Mouse (Mus musculus) G1E-ER4 (cell line): ENCODE results near the gene Dnajb2. TPM values are rescaled to one million over a fixed set of nuclear protein-coding genes. Genes with fewer than 3 reads are reported as not detected.

ENCODE experiments used
- GATA1 ChIP-seq: IDR thresholded peaks from one replicate; pipeline ENCODE4 v1.8.0; 2012; ENCODE audit warnings: low read length, inconsistent platforms
- polyA plus RNA-seq: library from polyadenylated mRNA; stranded (reverse); fragments of >175 nt; gene quantifications from 2 replicates; pipeline ENCODE4 v1.2.3, GENCODE M21; 2012

Dnajb2 gene
- 11.3 and 14.7 TPM in 2 replicates for polyA plus RNA-seq

DNA sequence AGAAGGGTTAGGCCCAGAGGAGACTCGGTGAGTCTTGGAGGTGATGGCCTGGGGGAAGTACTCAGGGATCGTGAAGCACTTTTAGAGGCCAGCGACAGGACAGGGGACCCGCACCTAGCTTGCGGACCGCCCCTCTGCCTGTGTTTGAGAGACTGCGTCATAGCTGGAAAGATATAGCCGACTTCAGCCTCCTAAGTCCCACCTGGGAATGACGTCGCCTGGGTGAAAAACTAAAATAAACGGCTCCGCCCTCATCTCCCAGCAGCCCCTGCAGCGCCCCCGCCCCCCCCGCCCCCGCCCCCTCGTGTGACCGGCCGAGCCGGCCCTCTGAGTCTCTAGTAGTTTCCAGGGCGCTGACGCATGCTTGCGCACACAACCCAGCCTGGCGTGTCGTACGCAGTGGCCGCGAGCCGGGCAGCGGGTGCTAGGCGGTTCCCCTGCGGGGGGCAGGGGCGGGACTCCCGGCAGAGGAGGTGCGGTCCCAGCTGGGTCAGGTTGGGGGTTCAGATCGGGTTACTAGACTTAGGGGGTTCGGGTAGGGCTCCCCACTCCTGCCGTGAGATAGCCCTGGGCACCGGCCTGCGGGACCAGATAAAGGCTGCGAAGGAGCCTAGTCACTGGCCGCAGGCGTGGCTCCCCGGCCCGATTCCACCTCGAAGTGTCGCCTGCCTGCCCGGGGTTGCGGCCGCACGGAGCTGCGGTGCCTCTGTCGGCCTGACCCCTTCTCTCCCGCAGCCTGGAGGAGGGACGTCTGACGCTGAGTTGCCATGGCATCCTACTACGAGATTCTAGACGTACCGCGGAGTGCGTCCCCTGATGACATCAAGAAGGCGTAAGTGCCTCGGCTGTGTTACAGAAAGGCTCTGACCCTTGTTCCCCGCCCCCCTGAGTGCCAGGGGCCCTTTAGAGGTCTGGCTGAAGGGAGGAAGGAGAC, at the start of gene Dnajb2:
TSS of gene Dnajb2 (plus strand) at position 290 of the 934 bp plus-strand sequence.
- no peak for TF ChIP-seq GATA1

DNA sequence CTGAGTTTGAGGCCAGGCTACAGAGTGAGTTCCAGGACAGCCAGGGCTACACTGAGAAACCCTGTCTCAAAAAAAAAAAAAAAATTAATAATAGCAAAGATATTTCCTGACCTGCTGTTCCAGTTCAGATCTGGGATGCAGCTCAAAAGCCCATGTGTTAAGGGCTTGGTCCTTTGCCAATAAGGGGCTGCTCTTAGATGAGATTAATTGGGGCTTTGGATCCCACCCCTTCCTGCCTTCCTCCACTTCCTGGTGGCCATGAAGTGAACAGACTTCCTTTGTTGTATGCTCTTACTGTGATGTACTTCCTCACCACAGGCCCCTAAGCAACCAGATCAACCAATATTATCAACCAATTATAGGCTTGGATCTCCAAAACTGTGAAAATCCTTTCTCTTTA, 49.1 kb upstream of the Dnajb2 start:
- TF ChIP-seq GATA1 = no peak

DNA sequence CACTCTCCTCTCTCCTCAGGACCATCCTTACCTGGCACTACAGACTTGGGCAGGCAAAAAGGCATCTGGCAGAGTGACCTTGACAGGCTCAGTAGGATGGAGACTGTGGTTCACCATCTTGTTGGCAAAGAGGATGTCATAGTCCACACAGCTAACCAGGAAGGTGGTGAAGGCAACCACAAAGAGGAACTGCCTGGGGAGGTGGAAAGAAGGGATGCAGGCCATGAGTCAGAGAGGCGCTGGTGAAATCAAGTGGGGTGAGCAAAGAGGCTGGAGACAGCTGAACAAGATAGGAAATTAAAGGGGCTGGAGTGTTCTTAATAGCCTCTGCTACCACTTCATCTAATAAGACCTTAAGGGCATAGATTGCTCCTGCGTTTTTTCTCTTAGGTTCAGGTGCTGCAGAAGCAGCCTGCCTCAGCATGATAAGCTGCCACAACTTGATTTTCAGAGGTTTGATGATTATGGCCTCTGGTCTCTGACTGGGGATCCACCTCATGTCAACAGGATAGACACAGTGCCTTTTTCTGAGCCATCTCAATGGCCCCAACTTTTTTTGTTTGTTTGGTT, 48.2 kb upstream of the Dnajb2 start:
- no peak for TF ChIP-seq GATA1

DNA sequence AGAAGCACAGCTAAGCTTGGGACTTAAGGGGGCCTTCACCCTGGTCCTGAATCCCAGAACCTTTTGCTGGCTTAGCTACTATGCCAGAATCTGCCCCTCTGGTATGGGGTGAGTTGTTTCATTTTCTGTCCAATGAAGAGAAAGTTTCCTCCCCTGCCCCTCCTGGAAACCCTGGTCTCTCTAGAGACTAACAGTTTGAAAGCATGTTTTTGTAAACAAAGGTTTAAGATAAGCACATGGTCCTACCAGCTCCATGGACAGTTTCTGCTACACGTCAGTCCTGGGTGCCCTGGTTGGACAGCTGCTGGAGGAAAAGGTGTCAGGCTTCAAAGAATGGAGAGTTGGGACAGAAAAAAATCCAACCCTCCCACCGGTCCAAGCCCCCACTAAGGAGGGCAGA, 45.6 kb upstream of the Dnajb2 start:
- no peak for TF ChIP-seq GATA1

DNA sequence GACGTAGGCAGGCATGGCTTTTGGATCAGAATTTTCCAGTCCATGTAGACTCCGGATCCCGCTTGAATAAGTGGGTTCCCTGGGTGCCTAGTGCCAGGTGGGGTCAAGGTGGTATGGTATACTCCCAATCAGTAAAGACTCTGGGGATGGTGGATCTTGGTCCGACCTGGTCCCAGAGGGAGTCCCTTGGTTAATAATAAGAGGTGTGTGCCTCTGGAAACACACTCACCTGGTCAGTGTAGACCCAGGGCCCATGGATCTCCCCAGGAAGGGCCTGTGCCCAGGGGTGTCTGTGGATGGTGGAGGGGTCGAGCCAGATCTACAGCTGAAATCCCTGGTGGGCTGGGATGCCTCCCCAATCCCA, 45.0 kb upstream of the Dnajb2 start:
- no peak for TF ChIP-seq GATA1

DNA sequence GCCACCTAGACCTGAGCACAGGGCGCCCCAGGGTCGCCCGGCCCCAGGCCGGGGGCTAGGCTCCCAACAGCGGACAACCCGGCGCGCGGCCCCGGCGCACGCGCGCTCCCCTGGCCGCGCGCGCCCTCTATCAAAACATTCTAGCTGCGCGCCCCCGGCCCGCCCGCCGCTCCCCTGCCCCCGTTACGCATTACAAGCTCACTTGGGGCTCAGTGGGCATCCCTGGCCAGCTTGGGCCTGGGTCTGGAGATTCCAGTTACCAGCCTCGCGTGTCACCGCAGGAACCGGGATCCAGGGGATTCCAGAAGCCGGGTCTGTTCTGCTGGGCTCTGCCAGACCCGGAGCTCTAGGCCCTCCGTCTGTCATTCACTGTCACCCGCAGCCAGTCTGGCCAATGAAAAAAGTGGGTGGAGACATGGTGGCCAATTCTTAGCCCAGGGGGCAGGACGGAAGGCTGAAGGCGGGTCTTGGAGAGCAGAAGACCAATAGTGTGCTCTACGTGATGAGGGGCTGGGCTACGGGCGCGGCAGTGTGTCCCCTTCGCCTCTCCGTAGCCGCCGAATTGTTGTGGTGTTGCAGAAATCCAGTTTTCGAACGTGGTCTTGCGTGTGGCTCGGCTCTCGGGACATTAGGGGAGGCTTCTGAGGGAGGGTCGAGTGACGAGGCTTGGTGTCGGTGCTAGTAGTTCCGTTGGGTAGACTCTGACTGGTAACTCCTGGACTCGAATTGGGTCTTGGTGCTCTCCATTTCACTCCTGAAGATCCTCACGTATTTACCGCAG, 44.4 kb upstream of the Dnajb2 start, which contains the start of the genes Ankzf1 and Atg9a:
TSS of gene Ankzf1 (plus strand) at position 530 of the 781 bp plus-strand sequence.
TSS of gene Atg9a (minus strand) at position 575 of the 781 bp plus-strand sequence.
- no peak for TF ChIP-seq GATA1

DNA sequence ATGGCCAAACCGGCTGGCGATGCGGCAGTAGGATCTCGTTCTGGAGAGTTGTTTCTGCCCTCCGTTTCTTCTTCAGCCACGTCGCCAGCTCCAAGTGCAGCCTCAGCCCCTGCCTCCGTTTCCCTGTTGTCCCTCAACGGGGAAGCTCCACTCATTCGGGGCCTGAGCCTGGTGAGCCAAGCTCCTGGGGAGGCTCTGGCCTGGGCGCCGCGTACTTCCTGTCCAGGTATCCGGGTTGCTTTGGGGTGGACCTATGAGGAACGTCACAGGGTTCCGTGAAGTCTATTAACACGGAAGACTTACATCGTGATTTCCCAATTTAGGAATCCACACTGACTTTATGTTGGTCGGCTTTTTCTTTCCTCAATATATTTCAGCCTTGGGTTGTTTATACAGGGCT, 43.8 kb upstream of the Dnajb2 start:
- no peak for TF ChIP-seq GATA1

DNA sequence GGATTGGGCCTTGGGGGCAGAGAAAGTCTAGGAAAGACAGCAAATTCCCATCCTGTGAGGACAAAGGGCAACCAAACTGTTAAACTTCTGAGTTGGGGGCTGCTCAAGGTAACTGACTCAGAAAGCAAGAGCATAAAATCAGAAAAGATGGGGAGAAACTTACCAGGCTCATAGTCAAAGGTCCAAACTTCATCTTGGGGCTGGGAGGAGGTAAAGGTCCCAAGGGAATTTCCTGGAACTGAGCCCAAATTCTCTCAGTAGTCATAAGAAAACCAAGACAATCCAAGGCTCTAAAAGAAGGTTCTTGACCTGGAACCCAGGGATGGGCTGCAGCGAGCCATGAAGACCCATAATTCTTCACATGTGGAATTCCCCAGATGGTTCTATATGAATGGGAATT, 35.0 kb upstream of the Dnajb2 start:
- TF ChIP-seq GATA1 = no peak

DNA sequence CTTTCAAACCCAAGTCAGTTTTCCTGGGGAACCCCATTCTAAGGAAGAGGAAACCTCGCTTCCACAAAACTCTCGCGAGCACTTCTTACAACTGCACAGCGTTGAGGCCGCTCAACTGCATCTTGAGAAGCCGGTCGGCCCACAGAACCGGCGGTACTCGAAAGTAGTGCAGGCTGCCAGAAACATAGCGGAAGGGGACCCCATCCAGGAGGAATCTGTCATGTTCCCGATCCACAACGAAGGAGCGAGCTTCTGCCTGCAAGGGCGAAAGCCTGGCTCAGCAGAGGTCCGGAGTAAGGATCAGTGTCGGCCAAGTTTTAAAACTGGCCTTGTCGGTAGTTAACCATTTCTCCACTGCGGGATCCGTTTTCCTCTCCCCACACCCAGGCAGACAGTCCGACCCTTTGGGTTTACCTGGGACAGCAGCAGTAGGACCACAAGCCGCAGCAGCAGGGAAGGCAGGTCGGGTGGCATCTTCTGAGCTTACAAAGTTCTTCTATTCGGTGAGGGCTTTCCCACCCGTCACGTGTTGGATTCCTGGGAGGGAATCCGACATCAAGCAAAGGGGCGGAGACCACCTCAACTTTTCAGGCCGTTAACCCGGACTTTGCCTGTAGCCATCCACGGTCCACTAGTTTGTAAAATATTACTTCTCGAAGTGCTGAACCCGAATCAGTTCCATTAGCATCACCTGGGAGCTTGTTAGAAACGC, 27.1 kb upstream of the Dnajb2 start:
- no peak for TF ChIP-seq GATA1

DNA sequence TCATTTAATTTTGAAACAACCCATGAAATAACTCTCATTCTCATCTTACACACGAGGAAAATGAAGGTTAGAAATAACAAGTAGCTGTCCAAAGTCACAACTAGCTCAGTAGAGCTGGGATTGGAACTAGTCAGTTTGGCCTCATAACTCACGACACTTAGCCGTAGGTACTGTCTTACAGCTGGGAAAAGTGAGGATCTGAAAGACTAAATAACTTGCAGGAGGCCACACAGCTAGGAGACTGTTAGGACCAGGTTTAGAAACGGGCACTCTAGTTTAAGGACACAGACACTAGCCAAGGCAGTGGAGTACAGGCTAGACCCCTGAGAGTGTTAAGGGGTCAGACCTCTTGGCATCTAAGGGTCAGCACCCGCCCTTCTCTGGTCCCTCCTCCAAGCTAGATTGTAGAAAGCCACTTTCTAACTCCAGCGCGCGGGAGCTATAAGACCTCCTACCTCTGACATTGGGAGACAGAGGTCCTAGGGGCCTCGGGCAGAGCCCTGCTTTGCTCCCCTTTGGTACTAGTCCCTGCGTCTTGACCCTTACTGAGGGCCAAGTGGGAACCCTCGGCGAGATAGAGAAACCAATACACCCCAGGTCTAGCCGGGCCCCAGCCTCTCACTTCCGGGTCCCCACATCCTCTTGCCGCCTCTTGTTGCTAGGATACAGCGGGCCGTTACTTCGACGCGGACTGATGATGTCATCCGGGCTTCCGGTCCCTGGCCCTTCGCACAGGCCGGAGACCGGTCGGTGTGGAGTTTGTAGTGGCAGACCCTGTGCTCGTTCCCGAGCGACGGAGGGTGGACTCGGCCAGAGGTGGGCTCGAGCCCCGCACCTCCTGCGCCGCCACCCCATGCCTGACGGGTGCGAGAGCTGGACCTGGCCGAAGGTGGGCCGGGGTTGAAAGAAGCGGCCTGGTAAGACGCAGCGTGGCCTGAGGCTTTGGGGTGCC, 25.8 kb upstream of the Dnajb2 start, which contains the start of the genes Glb1l and Stk16:
TSS of gene Glb1l (minus strand) at position 678 of the 952 bp plus-strand sequence.
TSS of gene Stk16 (plus strand) at position 703 of the 952 bp plus-strand sequence.
- TF ChIP-seq GATA1 = no peak

DNA sequence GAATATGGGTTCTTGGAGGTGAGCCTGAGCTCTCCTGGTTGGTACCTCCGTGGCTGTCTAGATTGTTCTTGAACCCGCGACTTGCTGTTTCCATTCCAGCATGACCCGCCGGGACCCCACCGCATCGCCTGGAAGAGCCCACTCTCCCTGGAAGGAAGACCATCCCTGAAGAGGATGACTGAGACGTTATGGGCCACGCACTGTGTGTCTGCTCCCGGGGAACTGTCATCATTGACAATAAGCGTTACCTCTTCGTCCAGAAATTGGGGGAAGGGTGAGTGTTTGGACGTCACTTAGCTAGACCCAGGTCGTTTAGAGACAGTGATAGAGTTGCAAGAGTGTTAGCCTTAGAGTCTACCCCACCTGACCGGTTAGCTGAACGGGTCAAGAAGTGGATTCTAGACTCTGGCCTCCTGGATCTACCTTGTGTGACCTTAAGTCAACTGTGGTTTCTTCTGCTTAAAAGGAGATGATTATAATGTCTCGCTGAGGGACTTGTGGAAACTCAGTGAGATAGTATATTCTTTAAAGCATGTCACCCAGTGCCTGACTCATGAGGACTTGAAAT, 25.0 kb upstream of the Dnajb2 start:
- no peak for TF ChIP-seq GATA1

DNA sequence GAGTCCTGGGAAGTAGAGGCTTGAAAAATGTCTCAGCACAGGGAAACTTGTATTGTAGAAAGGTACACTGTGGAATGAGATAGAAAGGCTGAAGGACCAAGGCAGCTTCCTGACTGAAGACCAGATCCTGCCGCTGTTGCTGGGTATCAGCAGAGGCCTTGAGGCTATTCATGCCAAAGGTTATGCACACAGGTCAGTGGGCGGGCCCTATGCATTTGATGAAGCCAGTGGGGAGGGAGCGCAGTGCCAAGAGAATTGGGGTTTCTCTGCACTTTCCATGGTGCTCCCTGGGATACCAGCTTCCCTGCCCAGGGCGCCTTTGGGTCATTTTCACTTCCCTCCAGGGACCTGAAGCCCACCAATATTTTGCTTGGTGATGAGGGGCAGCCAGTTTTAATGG, 23.7 kb upstream of the Dnajb2 start:
- no peak for TF ChIP-seq GATA1

DNA sequence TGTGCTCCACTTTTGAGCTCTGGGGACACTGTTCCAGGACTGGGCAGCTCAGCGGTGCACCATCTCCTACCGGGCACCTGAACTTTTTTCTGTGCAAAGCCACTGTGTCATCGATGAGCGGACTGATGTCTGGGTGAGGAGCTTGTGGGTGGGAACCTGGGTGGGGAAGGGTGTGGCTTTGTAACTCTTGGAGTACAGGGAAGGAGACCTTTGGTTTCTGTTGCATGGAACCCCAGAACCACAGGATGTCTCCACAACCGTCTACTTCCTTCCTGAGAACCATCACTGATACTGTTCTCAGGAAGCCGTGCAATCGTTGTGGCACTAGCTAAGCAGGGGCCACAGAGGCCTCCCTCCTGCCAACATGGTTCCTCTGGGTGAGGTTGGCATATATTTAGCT, 23.1 kb upstream of the Dnajb2 start:
- no peak for TF ChIP-seq GATA1

DNA sequence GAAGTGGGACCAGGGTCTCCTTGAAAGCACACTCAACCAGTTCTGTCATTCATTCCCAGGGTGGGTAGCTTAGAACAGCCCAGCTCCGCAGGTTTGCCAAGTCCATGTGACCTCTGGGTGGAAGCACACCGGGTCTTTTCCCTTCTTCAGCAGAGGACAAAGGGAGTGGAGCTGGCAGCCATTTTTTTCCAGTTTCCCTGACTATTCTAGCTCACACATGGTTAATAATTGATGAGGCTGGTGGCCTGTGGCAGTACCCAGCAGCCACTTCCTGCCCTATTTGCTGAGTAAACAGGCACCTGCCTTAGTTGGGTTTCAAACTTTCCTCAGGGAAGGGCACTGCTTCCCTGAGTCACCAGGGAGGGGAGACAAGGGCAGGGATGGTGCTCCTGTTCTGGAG, 21.8 kb upstream of the Dnajb2 start:
- TF ChIP-seq GATA1 = no peak

DNA sequence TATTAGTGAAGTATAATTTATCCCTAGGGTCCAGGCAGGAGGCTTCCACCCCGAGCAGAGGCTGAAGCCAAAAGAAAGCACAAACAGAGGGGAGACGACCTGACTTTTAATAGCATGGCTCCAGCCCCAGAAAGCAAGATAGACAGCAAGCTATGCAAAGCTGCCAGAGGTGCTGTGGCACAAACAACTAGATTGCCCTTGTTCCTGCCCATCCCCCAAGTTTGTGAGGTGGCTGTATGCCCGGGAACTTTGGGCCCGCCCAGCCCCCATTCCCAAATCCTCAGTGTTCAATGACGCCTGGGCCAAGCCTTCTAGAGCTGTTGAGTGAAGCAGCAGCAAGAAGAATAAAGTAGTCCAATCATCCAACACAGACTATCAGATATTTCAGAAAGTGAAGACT, 21.3 kb upstream of the Dnajb2 start:
- no peak for TF ChIP-seq GATA1
